Comparison of ENCODE assay signal across 8 mouse cellular contexts in genomic region chr8:78124248-78124647, GRCm38 (mm10).
A peak's percentile ranks its signal among the peaks of the same experiment; 100 is the strongest.
DNase-seq lines count a peak whose midpoint lies in the region; ATAC-seq and TF ChIP-seq lines count a peak whose summit lies in the region.

No protein-coding gene starts in this region.

- no peak for ATAC-seq in forebrain, embryonic 12.5 days (ENCODE audit: low FRiP score)
- ATAC-seq in liver, embryonic 12.5 days = no peak
- ATAC-seq in lung, embryonic 14.5 days (ENCODE audit: insufficient read depth) = no peak

- H3K27me3 ChIP-seq in forebrain, embryonic 10.5 days (ENCODE audit: poor library complexity, severe bottlenecking) = no peaks in the 10 kb centered on the region
- H3K27me3 ChIP-seq in forebrain, embryonic 12.5 days = peaks cover 3% of the 10 kb centered on the region; the same call in 1 of the 2 replicates
- no peaks in the 10 kb centered on the region for H3K27me3 ChIP-seq in liver, adult 2 months (ENCODE audit: control insufficient read depth, insufficient read depth, low read length)
- H3K27me3 ChIP-seq in liver, embryonic 12.5 days (replicated peaks) = no peaks in the 10 kb centered on the region
- no peaks in the 10 kb centered on the region for H3K27me3 ChIP-seq in lung, embryonic 14.5 days (ENCODE audit: insufficient read depth, low read length)

- H3K4me3 ChIP-seq in forebrain, embryonic 10.5 days = no peak overlapping the region
- H3K4me3 ChIP-seq in forebrain, embryonic 12.5 days (replicated peaks) = no peak overlapping the region
- H3K4me3 ChIP-seq in liver, adult 2 months (ENCODE audit: insufficient read depth, low read depth, low read length) = no peak overlapping the region
- H3K4me3 ChIP-seq in liver, embryonic 12.5 days = no peak overlapping the region
- no peak overlapping the region for H3K4me3 ChIP-seq in lung, embryonic 14.5 days (ENCODE audit: low read depth, low read length)

- H3K9ac ChIP-seq in forebrain, embryonic 12.5 days = no peak overlapping the region
- H3K9ac ChIP-seq in liver, adult 2 months (ENCODE audit: low read depth, low read length) = no peak overlapping the region
- H3K9ac ChIP-seq in liver, embryonic 12.5 days = no peak overlapping the region
- H3K9ac ChIP-seq in lung, embryonic 14.5 days = no peak overlapping the region

- WGBS in forebrain, embryonic 10.5 days = 55% methylated on average over 5 of the region's 5 CpGs
- 52% methylated on average over 5 of the region's 5 CpGs for WGBS in forebrain, embryonic 12.5 days
- WGBS in liver, adult 2 months = 51% methylated on average over 5 of the region's 5 CpGs
- 38% methylated on average over 5 of the region's 5 CpGs for WGBS in liver, embryonic 12.5 days (ENCODE audit: insufficient replicate concordance)
- WGBS in lung, embryonic 14.5 days = 52% methylated on average over 5 of the region's 5 CpGs

- peak; percentile 39; the same call in 1 of the 2 replicates for TF ChIP-seq CTCF in liver, adult 2 months (IDR thresholded peaks at IDR 0.05; ENCODE audit: low read depth, low read length)
- TF ChIP-seq CTCF in lung, embryonic 14.5 days (IDR thresholded peaks at IDR 0.05; ENCODE audit: low read depth) = peak; percentile 64

- intact Hi-C loops in left cerebral cortex, postnatal 10 days (cut with DNase I) = no loop called here

- no peak overlapping the region for H3K27ac ChIP-seq in forebrain, embryonic 10.5 days
- H3K27ac ChIP-seq in forebrain, embryonic 12.5 days = no peak overlapping the region
- H3K27ac ChIP-seq in liver, adult 2 months (replicated peaks; ENCODE audit: insufficient read depth, low read depth, low read length) = no peak overlapping the region
- no peak overlapping the region for H3K27ac ChIP-seq in liver, embryonic 12.5 days
- H3K27ac ChIP-seq in lung, embryonic 14.5 days (ENCODE audit: low read depth) = no peak overlapping the region

- no peaks in the 10 kb centered on the region for H3K79me2 ChIP-seq in liver, adult 2 months (ENCODE audit: control insufficient read depth, insufficient read depth, low read length)

- no peak for TF ChIP-seq POLR2A in liver, adult 2 months (IDR thresholded peaks at IDR 0.05; ENCODE audit: extremely low read depth, insufficient read depth, low read length)

- H3K4me2 ChIP-seq in forebrain, embryonic 12.5 days = no peak overlapping the region
- H3K4me2 ChIP-seq in liver, embryonic 12.5 days = no peak overlapping the region
- no peak overlapping the region for H3K4me2 ChIP-seq in lung, embryonic 14.5 days

- H3K4me1 ChIP-seq in forebrain, embryonic 10.5 days = peaks cover 20% of the 10 kb centered on the region
- H3K4me1 ChIP-seq in forebrain, embryonic 12.5 days = peaks cover 15% of the 10 kb centered on the region; the same call in 1 of the 2 replicates
- no peaks in the 10 kb centered on the region for H3K4me1 ChIP-seq in liver, adult 2 months (ENCODE audit: control insufficient read depth, insufficient read depth, low read length)
- no peaks in the 10 kb centered on the region for H3K4me1 ChIP-seq in liver, embryonic 12.5 days
- no peaks in the 10 kb centered on the region for H3K4me1 ChIP-seq in lung, embryonic 14.5 days (ENCODE audit: insufficient read depth)

- H3K9me3 ChIP-seq in forebrain, embryonic 10.5 days = no peaks in the 10 kb centered on the region
- H3K9me3 ChIP-seq in forebrain, embryonic 12.5 days = no peaks in the 10 kb centered on the region
- H3K9me3 ChIP-seq in liver, embryonic 12.5 days (replicated peaks) = no peaks in the 10 kb centered on the region
- no peaks in the 10 kb centered on the region for H3K9me3 ChIP-seq in lung, embryonic 14.5 days (ENCODE audit: low read depth, low read length)

- peak; percentile 31 for DNase-seq in forebrain, embryonic 10.5 days (ENCODE audit: extremely low spot score, low spot score)
- DNase-seq in liver, adult 2 months (ENCODE audit: extremely low read depth, low read depth, low spot score) = no peak
- peak; percentile 20 for DNase-seq in c-Kit-positive CD71-negative TER-119-negative erythroid progenitor cells, embryonic 14.5 days (ENCODE audit: low read depth)
- peak; percentile 53 for DNase-seq in lung, embryonic 14.5 days
- no peak for DNase-seq in left cerebral cortex, postnatal 10 days (ENCODE audit: extremely low spot score in 1 of 2, low spot score in 2 of 2)
- DNase-seq in layer of hippocampus, adult 9-11 months = no peak

- no peaks in the 10 kb centered on the region for H3K36me3 ChIP-seq in forebrain, embryonic 10.5 days (replicated peaks)
- no peaks in the 10 kb centered on the region for H3K36me3 ChIP-seq in forebrain, embryonic 12.5 days (replicated peaks)
- H3K36me3 ChIP-seq in liver, adult 2 months (ENCODE audit: control insufficient read depth, insufficient read depth, low read length) = no peaks in the 10 kb centered on the region
- no peaks in the 10 kb centered on the region for H3K36me3 ChIP-seq in liver, embryonic 12.5 days
- H3K36me3 ChIP-seq in lung, embryonic 14.5 days (ENCODE audit: insufficient read depth) = no peaks in the 10 kb centered on the region

Comparison
In these comparisons a context has a peak if more than half of its experiments do, and no peak if none do; other contexts are left out.
1. DNase-seq: peak in forebrain, embryonic 10.5 days (single experiment), c-Kit-positive CD71-negative TER-119-negative erythroid progenitor cells, embryonic 14.5 days (single experiment) and lung, embryonic 14.5 days (single experiment); none in liver, adult 2 months (single experiment), left cerebral cortex, postnatal 10 days (0 of 2) and layer of hippocampus, adult 9-11 months (single experiment).